Mouse (Mus musculus): Measurements from ENCODE around the gene Kdm4c. TPM values are rescaled to one million over a fixed set of nuclear protein-coding genes. Genes with fewer than 3 reads are reported as not detected.

Kdm4c gene
- polyA plus RNA-seq, 2 experiments, result 11.6 to 15.9 TPM

- no peak for TF ChIP-seq POLR2A (IDR thresholded peaks at IDR 0.05; ENCODE audit: borderline replicate concordance, extremely low read depth, insufficient read depth, insufficient read length)
- peak; percentile 33 for DNase-seq (ENCODE audit: low spot score)
These were observed 10.9 kb upstream of the Kdm4c start for GRCm38 (mm10) chr4:74231405-74231804.

GRCm38 (mm10) chr4:74233534-74233933 is 8.8 kb upstream of the Kdm4c start:
- H3K9ac ChIP-seq (ENCODE audit: low read depth, low read length, severe bottlenecking), result no peak overlapping the region
- TF ChIP-seq POLR2A (IDR thresholded peaks at IDR 0.05; ENCODE audit: borderline replicate concordance, extremely low read depth, insufficient read depth, insufficient read length), result no peak
- DNase-seq (ENCODE audit: low spot score) (no peak), ATAC-seq (ENCODE audit: low FRiP score, low read depth) (no peak)
- H3K4me1 ChIP-seq (ENCODE audit: control insufficient read depth, insufficient read depth, low read length), result no peaks in the 10 kb centered on the region
- no peaks in the 10 kb centered on the region for H3K9me3 ChIP-seq (ENCODE audit: control insufficient read depth, low read length)
- WGBS, result 82% methylated on average over 3 of the region's 3 CpGs
- no peak overlapping the region for H3K4me2 ChIP-seq (replicated peaks; ENCODE audit: low read depth, low read length, severe bottlenecking)
- H3K27me3 ChIP-seq (ENCODE audit: control insufficient read depth, insufficient read depth, low read length), result no peaks in the 10 kb centered on the region
- no peak overlapping the region for H3K4me3 ChIP-seq (replicated peaks; ENCODE audit: low read length)
- H3K27ac ChIP-seq (replicated peaks; ENCODE audit: low read depth, low read length), result no peak overlapping the region
- H3K36me3 ChIP-seq (ENCODE audit: control insufficient read depth, insufficient read depth, low read length), result no peaks in the 10 kb centered on the region

More at GRCm38 (mm10) chr4:74231405-74231804, 10.9 kb upstream of the Kdm4c start:
- H3K27ac ChIP-seq (replicated peaks; ENCODE audit: low read depth, low read length), result no peak overlapping the region
- no peaks in the 10 kb centered on the region for H3K9me3 ChIP-seq (ENCODE audit: control insufficient read depth, low read length)
- H3K9ac ChIP-seq (ENCODE audit: low read depth, low read length, severe bottlenecking), result no peak overlapping the region
- no peaks in the 10 kb centered on the region for H3K36me3 ChIP-seq (ENCODE audit: control insufficient read depth, insufficient read depth, low read length)
- no peak overlapping the region for H3K4me2 ChIP-seq (replicated peaks; ENCODE audit: low read depth, low read length, severe bottlenecking)
- no peaks in the 10 kb centered on the region for H3K4me1 ChIP-seq (ENCODE audit: control insufficient read depth, insufficient read depth, low read length)
- no peak overlapping the region for H3K4me3 ChIP-seq (replicated peaks; ENCODE audit: low read length)
- peak; percentile 19; the same call in 1 of the 2 replicates for ATAC-seq (ENCODE audit: low FRiP score, low read depth)
- 61% methylated on average over 5 of the region's 5 CpGs for WGBS
- H3K27me3 ChIP-seq (ENCODE audit: control insufficient read depth, insufficient read depth, low read length), result no peaks in the 10 kb centered on the region

- peak overlapping the region; percentile 63 for H3K27ac ChIP-seq (replicated peaks; ENCODE audit: low read depth, low read length)
- peak overlapping the region; percentile 76 for H3K4me2 ChIP-seq (replicated peaks; ENCODE audit: low read depth, low read length, severe bottlenecking)
- ATAC-seq (ENCODE audit: low FRiP score, low read depth) (peak; percentile 98), DNase-seq (ENCODE audit: low spot score) (peak; percentile 94)
- WGBS, result 2% methylated on average over 61 of the region's 68 CpGs
- peaks cover 3% of the 10 kb centered on the region; the same call in 1 of the 2 replicates for H3K4me1 ChIP-seq (ENCODE audit: control insufficient read depth, insufficient read depth, low read length)
- H3K4me3 ChIP-seq (replicated peaks; ENCODE audit: low read length), result peak overlapping the region; percentile 68
- no peaks in the 10 kb centered on the region for H3K27me3 ChIP-seq (ENCODE audit: control insufficient read depth, insufficient read depth, low read length)
- peak overlapping the region; percentile 74 for H3K9ac ChIP-seq (ENCODE audit: low read depth, low read length, severe bottlenecking)
- no peaks in the 10 kb centered on the region for H3K9me3 ChIP-seq (ENCODE audit: control insufficient read depth, low read length)
- TF ChIP-seq POLR2A (IDR thresholded peaks at IDR 0.05; ENCODE audit: borderline replicate concordance, extremely low read depth, insufficient read depth, insufficient read length), result peak; percentile 75; the same call in 1 of the 2 replicates
- no peaks in the 10 kb centered on the region for H3K36me3 ChIP-seq (ENCODE audit: control insufficient read depth, insufficient read depth, low read length)
These were observed 9.3 kb downstream of the Kdm4c start for GRCm38 (mm10) chr4:74251348-74252244.

GRCm38 (mm10) chr4:74252245-74253105 is 10.2 kb downstream of the Kdm4c start:
- under 1% methylated on average over 46 of the region's 46 CpGs for WGBS
- H3K4me1 ChIP-seq (ENCODE audit: control insufficient read depth, insufficient read depth, low read length), result peaks cover 3% of the 10 kb centered on the region; the same call in 1 of the 2 replicates
- peak; percentile 10; the same call in 1 of the 2 replicates for ATAC-seq (ENCODE audit: low FRiP score, low read depth)
- no peaks in the 10 kb centered on the region for H3K27me3 ChIP-seq (ENCODE audit: control insufficient read depth, insufficient read depth, low read length)
- peak overlapping the region; percentile 74 for H3K9ac ChIP-seq (ENCODE audit: low read depth, low read length, severe bottlenecking)
- no peak for TF ChIP-seq POLR2A (IDR thresholded peaks at IDR 0.05; ENCODE audit: borderline replicate concordance, extremely low read depth, insufficient read depth, insufficient read length)
- H3K9me3 ChIP-seq (ENCODE audit: control insufficient read depth, low read length), result no peaks in the 10 kb centered on the region
- peak overlapping the region; percentile 76 for H3K4me2 ChIP-seq (replicated peaks; ENCODE audit: low read depth, low read length, severe bottlenecking)
- peak overlapping the region; percentile 16 for H3K27ac ChIP-seq (replicated peaks; ENCODE audit: low read depth, low read length)
- peak; percentile 46 for DNase-seq (ENCODE audit: low spot score)
- H3K4me3 ChIP-seq (replicated peaks; ENCODE audit: low read length), result peak overlapping the region; percentile 68
- no peaks in the 10 kb centered on the region for H3K36me3 ChIP-seq (ENCODE audit: control insufficient read depth, insufficient read depth, low read length)

- WGBS, result 53% methylated on average over 5 of the region's 5 CpGs
- no peak for ATAC-seq (ENCODE audit: low FRiP score, low read depth)
- Histone ChIP-seq H3K9ac (ENCODE audit: low read depth, low read length, severe bottlenecking) (no peak overlapping the region), H3K4me2 (replicated peaks; ENCODE audit: low read depth, low read length, severe bottlenecking) (no peak overlapping the region), H3K27me3 (ENCODE audit: control insufficient read depth, insufficient read depth, low read length) (no peaks in the 10 kb centered on the region), H3K27ac (replicated peaks; ENCODE audit: low read depth, low read length) (no peak overlapping the region), H3K4me1 (ENCODE audit: control insufficient read depth, insufficient read depth, low read length) (peaks cover 3% of the 10 kb centered on the region; the same call in 1 of the 2 replicates), H3K4me3 (replicated peaks; ENCODE audit: low read length) (no peak overlapping the region), H3K36me3 (ENCODE audit: control insufficient read depth, insufficient read depth, low read length) (no peaks in the 10 kb centered on the region), H3K9me3 (ENCODE audit: control insufficient read depth, low read length) (no peaks in the 10 kb centered on the region)
- DNase-seq (ENCODE audit: low spot score), result no peak
- TF ChIP-seq POLR2A (IDR thresholded peaks at IDR 0.05; ENCODE audit: borderline replicate concordance, extremely low read depth, insufficient read depth, insufficient read length), result no peak
These were observed 15.6 kb downstream of the Kdm4c start for GRCm38 (mm10) chr4:74257882-74258281.

Data from limb, embryonic 14.5 days (tissue).